Mouse (Mus musculus): ENCODE measurements around the gene Mapk13.

DNA sequence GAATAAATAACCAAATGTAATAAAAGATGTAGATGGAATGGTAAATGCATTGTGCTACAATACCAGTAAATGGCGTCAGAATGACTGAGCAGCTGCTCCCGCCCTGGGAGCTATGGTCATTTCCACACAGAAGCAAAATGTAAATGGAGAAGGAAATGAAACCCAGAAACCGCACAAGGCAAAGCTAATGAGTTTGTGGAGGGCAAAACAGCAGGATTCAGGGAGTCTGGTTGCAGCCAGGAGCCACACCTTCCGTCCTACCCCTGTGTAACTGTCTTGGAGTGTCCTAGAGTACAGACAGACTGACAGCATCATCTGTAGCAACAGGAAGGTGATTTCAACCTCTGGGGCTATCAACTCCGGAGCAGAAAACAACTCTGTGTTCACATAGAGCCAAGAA is 12.7 kb upstream of the Mapk13 start:
- TF ChIP-seq EP300 (optimal IDR thresholded peaks at IDR 0.05): no peak
- no peak for TF ChIP-seq CTCF (IDR thresholded peaks at IDR 0.05; ENCODE audit: low read depth)
